Mouse (Mus musculus) heart, embryonic 11.5 days (tissue): ENCODE data around the gene Anxa6. TPM values are rescaled to one million over a fixed set of nuclear protein-coding genes. Genes with fewer than 3 reads are reported as not detected.

Experiments used
- ATAC-seq: fragments of 200-750 bp; cut with Nextera tagmentation; replicated peaks from 2 replicates; pipeline ENCODE4 v1.8.0; 2017; ENCODE audit warnings: moderate library complexity; ENCODE audit not compliant: insufficient number of reproducible peaks, low FRiP score, low TSS enrichment
- H3K27ac ChIP-seq: fragments of 300-500 bp; sonication (generic); 2 replicates; pipeline ENCODE4 v1.5.1; 2014; ENCODE audit warnings: mild to moderate bottlenecking, low read depth, low read length
- H3K27me3 ChIP-seq: fragments of 300-500 bp; sonication (generic); 2 replicates; pipeline ENCODE4 v1.6.1; 2014; ENCODE audit warnings: mild to moderate bottlenecking, low read length, mixed read lengths; ENCODE audit not compliant: control insufficient read depth, insufficient read depth
- H3K36me3 ChIP-seq: fragments of 300-500 bp; sonication (generic); 2 replicates; pipeline ENCODE4 v1.6.1; 2014; ENCODE audit warnings: mild to moderate bottlenecking, low read length, moderate library complexity, mixed read lengths; ENCODE audit not compliant: control insufficient read depth, insufficient read depth
- H3K4me1 ChIP-seq: fragments of 300-500 bp; sonication (generic); 2 replicates; pipeline ENCODE4 v1.6.1; 2014; ENCODE audit warnings: low read length; ENCODE audit not compliant: control insufficient read depth, insufficient read depth
- H3K4me2 ChIP-seq: fragments of 300-500 bp; sonication (generic); 2 replicates; pipeline ENCODE4 v1.6.1; 2014; ENCODE audit warnings: mild to moderate bottlenecking, moderate library complexity
- H3K4me3 ChIP-seq: fragments of 300-500 bp; sonication (generic); 2 replicates; pipeline ENCODE4 v1.5.1; 2014; ENCODE audit warnings: low read depth, low read length
- H3K9ac ChIP-seq: fragments of 300-500 bp; sonication (generic); 2 replicates; pipeline ENCODE4 v1.6.1; 2014; ENCODE audit warnings: mild to moderate bottlenecking, low read depth, low read length, moderate library complexity
- H3K9me3 ChIP-seq: fragments of 300-500 bp; sonication (generic); replicated peaks from 2 replicates; pipeline ENCODE4 v1.6.1; 2016; ENCODE audit warnings: low read length; ENCODE audit not compliant: control insufficient read depth
- WGBS: fragments of 180-500 bp; shearing (Covaris S2); extraction: QIAGEN DNeasy Blood & Tissue Kit; methylation state at CpG from one replicate; pipeline ENCODE4 v1.1.7; 2014; ENCODE audit not compliant: insufficient replicate concordance; 5-methylcytosine and 5-hydroxymethylcytosine counted together
- polyA plus RNA-seq: library from polyadenylated mRNA; unstranded; fragments of >200 nt; fragmentation: Nextera tagmentation; extraction: Ambion mirVana; gene quantifications from 2 replicates; pipeline ENCODE4 v1.2.1, GENCODE M21; 2014

Gene Anxa6
- polyA plus RNA-seq, 1 experiment from 2014 or later = 300 TPM

DNA sequence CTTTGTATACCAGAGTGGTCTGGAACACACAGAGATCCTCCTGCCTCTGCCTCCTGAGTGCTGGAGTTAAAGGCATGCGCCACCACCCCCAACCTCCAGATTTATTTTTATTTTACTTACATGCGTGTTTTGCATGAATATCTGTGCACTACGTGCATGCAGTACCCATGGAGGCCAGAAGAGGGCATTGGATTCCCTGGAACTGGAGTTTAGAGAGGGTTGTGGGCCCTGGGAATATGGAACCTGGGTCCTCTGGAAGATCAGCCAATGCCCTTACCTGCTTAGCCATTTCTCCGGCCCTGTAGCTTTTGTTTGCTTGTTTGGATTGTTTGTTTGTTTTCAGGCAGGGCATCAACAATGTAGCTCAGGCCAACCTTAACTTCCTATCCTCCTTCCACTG is 8.1 kb upstream of the Anxa6 start:
- no peaks in the 10 kb centered on the region for H3K27me3 ChIP-seq
- no peak for ATAC-seq
- 79% methylated on average over 4 of the region's 4 CpGs for WGBS
- H3K4me2 ChIP-seq = no peak overlapping the region
- no peak overlapping the region for H3K9ac ChIP-seq
- no peak overlapping the region for H3K27ac ChIP-seq
- H3K4me1 ChIP-seq = no peaks in the 10 kb centered on the region
- H3K9me3 ChIP-seq = no peaks in the 10 kb centered on the region
- H3K4me3 ChIP-seq = no peak overlapping the region
- H3K36me3 ChIP-seq = no peaks in the 10 kb centered on the region

DNA sequence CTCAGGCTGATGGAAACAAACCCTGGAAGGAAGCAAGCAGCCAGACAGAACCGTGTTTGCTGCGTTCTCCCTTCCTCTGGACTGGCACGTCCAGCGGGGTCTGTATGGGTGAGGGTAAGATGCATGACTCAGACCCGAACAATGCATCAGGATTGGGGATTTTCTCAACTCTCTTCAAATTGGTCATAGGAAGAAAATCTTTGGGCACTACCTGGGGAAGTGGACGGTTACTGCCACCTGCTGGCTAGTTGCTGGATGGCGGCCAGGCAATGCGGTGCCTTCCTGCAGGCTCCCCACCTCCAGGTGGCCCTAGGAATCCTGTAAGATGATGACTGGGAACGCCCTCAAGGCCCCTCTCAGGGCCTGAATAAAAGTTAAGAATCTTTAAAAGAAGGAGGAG is 6.3 kb upstream of the Anxa6 start:
- H3K4me1 ChIP-seq = no peaks in the 10 kb centered on the region
- no peak overlapping the region for H3K4me3 ChIP-seq
- H3K9ac ChIP-seq = no peak overlapping the region
- 5% methylated on average over 9 of the region's 9 CpGs for WGBS
- no peaks in the 10 kb centered on the region for H3K36me3 ChIP-seq
- H3K27me3 ChIP-seq = no peaks in the 10 kb centered on the region
- H3K9me3 ChIP-seq = no peaks in the 10 kb centered on the region
- H3K4me2 ChIP-seq = no peak overlapping the region
- H3K27ac ChIP-seq = no peak overlapping the region
- no peak; the same call in 1 of the 2 replicates for ATAC-seq

DNA sequence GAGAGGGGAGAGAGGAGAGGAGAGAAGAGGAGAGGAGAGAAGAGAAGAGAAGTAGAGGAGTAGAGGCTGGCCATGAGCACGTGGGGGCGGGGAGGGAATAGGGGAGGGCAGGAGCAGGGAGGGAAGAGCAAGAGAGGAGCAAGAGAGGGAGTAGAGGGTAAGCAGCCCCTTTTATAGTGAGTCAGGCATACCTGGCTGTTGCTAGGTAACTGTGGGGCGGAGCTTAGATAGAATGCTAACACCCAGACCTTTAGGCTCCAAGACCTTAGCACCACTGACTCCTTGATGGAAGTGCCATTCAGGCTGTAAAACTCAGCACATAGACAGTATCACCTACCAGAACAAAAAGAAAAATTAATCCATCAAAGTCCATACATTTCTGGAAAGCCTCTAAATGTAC is 3.4 kb upstream of the Anxa6 start:
- no peaks in the 10 kb centered on the region for H3K9me3 ChIP-seq
- 41% methylated on average over 3 of the region's 3 CpGs for WGBS
- H3K9ac ChIP-seq = no peak overlapping the region
- no peaks in the 10 kb centered on the region for H3K27me3 ChIP-seq
- no peak overlapping the region for H3K27ac ChIP-seq
- no peak for ATAC-seq
- no peak overlapping the region for H3K4me3 ChIP-seq
- no peak overlapping the region for H3K4me2 ChIP-seq
- peaks cover 9% of the 10 kb centered on the region for H3K4me1 ChIP-seq
- no peaks in the 10 kb centered on the region for H3K36me3 ChIP-seq

DNA sequence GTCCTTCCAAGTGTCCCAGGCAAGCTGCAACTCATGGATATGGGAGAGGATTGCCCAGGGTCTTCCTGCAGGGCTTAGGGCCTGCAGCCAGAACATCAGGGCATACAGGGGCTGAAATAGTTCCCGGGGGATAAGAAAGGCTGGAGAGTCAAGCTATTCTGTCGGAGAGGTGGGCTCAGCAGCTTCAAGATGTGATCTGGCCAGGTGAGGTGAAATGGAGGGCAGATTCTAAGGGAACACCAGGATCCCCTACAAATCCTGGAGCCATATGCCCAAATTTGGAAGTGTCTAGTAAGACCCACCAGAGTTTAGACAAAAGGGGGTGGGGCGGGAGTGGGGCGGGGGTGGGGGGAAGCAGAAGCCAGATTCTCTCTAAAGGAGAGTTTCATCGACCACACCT is 959 bp downstream of the Anxa6 start:
- Histone ChIP-seq H3K27ac (peak overlapping the region; percentile 82), H3K9ac (peak overlapping the region; percentile 88)
- 14% methylated on average over 5 of the region's 5 CpGs for WGBS

DNA sequence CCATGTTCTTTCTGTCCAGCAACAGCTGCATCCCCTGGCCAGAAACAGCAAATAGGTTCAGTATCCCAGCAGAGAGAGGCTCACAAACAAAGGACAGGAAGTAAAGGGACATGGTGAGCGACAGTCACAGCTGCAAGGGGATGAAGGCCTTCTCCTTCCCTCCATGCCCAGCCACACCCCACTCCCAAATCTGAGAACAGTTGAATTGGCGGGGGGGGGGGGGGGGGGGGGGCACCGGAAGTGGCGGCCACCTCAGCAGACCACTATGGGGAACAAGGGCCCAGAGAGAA is 1.3 kb downstream of the Anxa6 start:
- 20% methylated on average over 1 of the region's 4 CpGs for WGBS
- Histone ChIP-seq H3K9me3 (no peaks in the 10 kb centered on the region), H3K4me1 (peaks cover 40% of the 10 kb centered on the region), H3K9ac (peak overlapping the region; percentile 88), H3K27ac (peak overlapping the region; percentile 82), H3K27me3 (no peaks in the 10 kb centered on the region), H3K36me3 (no peaks in the 10 kb centered on the region), H3K4me2 (peak overlapping the region; percentile 94), H3K4me3 (peak overlapping the region; percentile 78)
- no peak for ATAC-seq

More for the DNA sequence above, 959 bp downstream of the Anxa6 start:
- H3K27me3 ChIP-seq = no peaks in the 10 kb centered on the region
- peak overlapping the region; percentile 94 for H3K4me2 ChIP-seq
- H3K36me3 ChIP-seq = no peaks in the 10 kb centered on the region
- peaks cover 38% of the 10 kb centered on the region for H3K4me1 ChIP-seq
- no peak for ATAC-seq
- peak overlapping the region; percentile 78 for H3K4me3 ChIP-seq
- no peaks in the 10 kb centered on the region for H3K9me3 ChIP-seq

DNA sequence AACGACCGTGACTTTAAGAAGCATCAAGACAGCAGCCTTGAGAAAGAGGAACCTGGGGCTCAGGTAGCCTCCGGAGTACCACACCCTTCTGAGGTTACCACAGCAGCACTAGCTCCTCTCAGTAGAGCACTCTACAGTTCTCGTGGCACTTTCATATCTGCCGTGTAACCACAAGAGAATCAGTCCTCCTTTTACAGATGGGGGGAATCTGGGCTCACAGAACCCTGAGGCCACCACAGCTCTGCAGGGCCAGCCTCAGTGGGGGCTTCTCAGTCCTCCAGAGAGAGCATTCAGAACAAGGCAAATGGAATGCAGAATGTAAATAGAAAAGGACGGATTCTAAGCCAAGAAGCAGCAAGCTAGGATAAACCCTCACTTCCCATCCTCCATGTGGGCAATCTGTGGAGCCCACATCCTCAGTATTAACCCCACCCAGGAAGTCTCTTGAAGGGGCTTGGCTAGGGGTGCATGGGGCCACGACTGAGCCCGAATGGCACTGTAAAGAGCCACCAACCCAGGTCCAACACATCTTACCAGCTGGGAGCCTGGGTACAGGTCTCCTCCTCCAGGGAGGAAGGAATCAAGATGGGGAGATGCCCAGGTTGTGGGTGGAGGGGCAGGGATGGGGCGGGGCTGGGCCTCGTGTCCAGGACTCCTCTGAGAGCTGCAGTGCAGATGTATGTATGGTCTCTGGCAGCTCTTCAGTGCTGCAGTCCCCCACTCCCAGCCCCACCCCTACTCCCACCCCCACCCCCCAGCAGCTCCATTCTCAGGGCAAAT is 1.8 kb downstream of the Anxa6 start:
- H3K9me3 ChIP-seq = no peaks in the 10 kb centered on the region
- peaks cover 2% of the 10 kb centered on the region; the same call in 1 of the 2 replicates for H3K36me3 ChIP-seq
- peak overlapping the region; percentile 94 for H3K4me2 ChIP-seq
- H3K4me1 ChIP-seq = peaks cover 40% of the 10 kb centered on the region
- WGBS = 40% methylated on average over 10 of the region's 10 CpGs
- ATAC-seq = peak; percentile 58; the same call in 1 of the 2 replicates
- no peaks in the 10 kb centered on the region for H3K27me3 ChIP-seq
- H3K9ac ChIP-seq = peak overlapping the region; percentile 88
- H3K27ac ChIP-seq = peak overlapping the region; percentile 82
- peak overlapping the region; percentile 78 for H3K4me3 ChIP-seq

DNA sequence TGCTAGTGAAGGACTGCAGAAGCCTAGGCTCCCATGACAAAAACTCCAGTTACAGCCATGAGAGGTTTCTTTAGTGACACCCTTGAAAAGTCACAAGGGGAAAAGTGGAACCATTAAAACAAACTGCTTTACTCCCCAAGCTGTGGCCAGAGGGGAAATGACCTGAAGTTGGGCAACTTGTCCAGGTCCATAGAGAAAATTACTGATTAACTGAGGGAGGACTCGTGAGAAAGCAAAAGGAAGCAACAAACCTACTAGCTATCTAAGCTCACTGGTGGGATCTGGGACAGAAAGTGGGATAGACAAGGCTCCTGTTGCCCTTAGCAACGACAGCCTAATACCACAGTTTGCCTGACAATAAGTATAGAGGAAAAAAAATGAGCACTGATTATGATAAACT is 4.7 kb downstream of the Anxa6 start:
- Histone ChIP-seq H3K9ac (no peak overlapping the region), H3K4me2 (no peak overlapping the region), H3K27ac (no peak overlapping the region), H3K4me1 (peaks cover 53% of the 10 kb centered on the region), H3K9me3 (no peaks in the 10 kb centered on the region), H3K4me3 (no peak overlapping the region), H3K36me3 (peaks cover 4% of the 10 kb centered on the region; the same call in 1 of the 2 replicates), H3K27me3 (no peaks in the 10 kb centered on the region)
- ATAC-seq = no peak
- WGBS = 77% methylated on average over 2 of the region's 2 CpGs

DNA sequence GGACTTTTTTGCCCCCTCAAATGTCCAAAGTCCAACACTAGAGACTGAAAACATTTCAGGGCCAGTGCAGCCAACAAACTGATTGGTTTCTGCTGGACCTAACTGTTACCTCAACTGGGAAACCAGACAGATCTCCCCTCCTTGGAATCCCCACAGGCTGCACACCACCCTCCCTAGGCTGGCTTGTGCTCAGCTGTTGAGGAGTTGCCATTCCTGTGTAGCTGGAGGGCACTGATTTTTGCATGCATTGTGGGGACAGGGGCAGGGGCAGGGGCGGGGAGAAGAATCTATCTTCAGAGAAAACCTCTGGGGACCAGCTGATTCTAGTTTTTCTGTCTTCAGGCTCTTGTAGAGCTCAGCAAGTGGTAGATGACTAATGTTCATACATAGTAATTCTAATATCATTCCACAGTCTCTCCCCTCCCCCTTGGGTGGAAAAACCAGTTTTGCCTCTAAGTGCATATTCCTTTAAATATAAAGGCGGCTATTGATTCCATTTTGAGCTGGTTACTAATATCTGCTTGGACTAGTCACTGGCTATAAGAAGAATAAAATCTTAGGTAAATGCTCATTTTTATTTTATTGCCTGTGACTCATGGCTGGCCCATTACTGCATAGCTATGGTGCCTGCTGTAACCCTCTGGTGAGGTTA is 5.9 kb downstream of the Anxa6 start:
- H3K9me3 ChIP-seq = no peaks in the 10 kb centered on the region
- H3K4me2 ChIP-seq = no peak overlapping the region
- H3K27ac ChIP-seq = peak overlapping the region; percentile 35; the same call in 1 of the 2 replicates
- H3K4me1 ChIP-seq = peaks cover 65% of the 10 kb centered on the region
- no peak overlapping the region for H3K9ac ChIP-seq
- no peak overlapping the region for H3K4me3 ChIP-seq
- H3K36me3 ChIP-seq = peaks cover 4% of the 10 kb centered on the region; the same call in 1 of the 2 replicates
- ATAC-seq = no peak
- no peaks in the 10 kb centered on the region for H3K27me3 ChIP-seq
- 69% methylated on average over 2 of the region's 2 CpGs for WGBS
